Mouse (Mus musculus) G1E (cell line): ENCODE measurements around the gene Gm17660.

Experiments used
- CTCF ChIP-seq: IDR thresholded peaks from 2 replicates; pipeline ENCODE4 v1.5.1; 2012; ENCODE audit warnings: low read depth, low read length, inconsistent platforms, mixed read lengths
- TAL1 ChIP-seq: conservative IDR thresholded peaks from 2 replicates; pipeline ENCODE4 v1.6.1; 2012; ENCODE audit warnings: low read depth, low read length, inconsistent platforms, mixed read lengths

DNA sequence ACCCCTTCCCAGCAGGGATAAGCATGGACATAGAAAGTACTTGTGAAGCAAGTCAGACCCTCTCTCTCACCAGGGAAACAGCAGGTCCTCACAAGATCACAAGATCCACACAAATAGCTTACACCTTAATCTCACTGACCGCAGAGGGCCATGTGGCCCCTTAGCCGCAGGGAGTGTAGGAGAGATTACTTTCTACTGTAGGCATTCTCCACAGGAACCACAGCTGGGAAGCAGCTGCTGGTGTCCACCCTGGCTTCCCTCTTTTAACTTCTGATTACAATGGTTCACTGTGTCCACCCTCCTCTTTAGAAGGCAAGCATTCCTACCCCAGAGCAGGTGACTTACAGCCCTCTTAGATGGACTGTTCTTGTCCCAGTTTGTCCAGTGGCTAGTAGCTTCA lies 33.7 kb downstream of the Gm17660 start:
- TF ChIP-seq TAL1 (no peak), CTCF (no peak)
